Mouse (Mus musculus): ENCODE results near the gene Rnf220.

Rnf220 gene

GRCm38 (mm10) chr4:117291696-117292095, 205.2 kb downstream of the Rnf220 start:
- DNase-seq: no peak

- DNase-seq: peak; percentile 76
These were observed 207.7 kb downstream of the Rnf220 start for GRCm38 (mm10) chr4:117288927-117289801.

- no peak for DNase-seq
These were observed 208.4 kb downstream of the Rnf220 start for GRCm38 (mm10) chr4:117288277-117288926.

GRCm38 (mm10) chr4:117284363-117284762, 212.5 kb downstream of the Rnf220 start:
- DNase-seq: no peak

GRCm38 (mm10) chr4:117283271-117284191, 213.3 kb downstream of the Rnf220 start:
- no peak for DNase-seq

- DNase-seq: no peak
These were observed 215.6 kb downstream of the Rnf220 start for GRCm38 (mm10) chr4:117281090-117281845.

GRCm38 (mm10) chr4:117280397-117280930, 216.4 kb downstream of the Rnf220 start:
- DNase-seq: no peak

- DNase-seq: no peak
These were observed 217.6 kb downstream of the Rnf220 start for GRCm38 (mm10) chr4:117279253-117279642.

GRCm38 (mm10) chr4:117278381-117279252, 218.2 kb downstream of the Rnf220 start:
- no peak for DNase-seq

GRCm38 (mm10) chr4:117277687-117278086, 219.2 kb downstream of the Rnf220 start:
- no peak for DNase-seq

GRCm38 (mm10) chr4:117277021-117277420, 219.8 kb downstream of the Rnf220 start:
- DNase-seq: no peak

GRCm38 (mm10) chr4:117276281-117276711, 220.6 kb downstream of the Rnf220 start:
- no peak for DNase-seq

- DNase-seq: no peak
These were observed 222.1 kb downstream of the Rnf220 start for GRCm38 (mm10) chr4:117274720-117275119.

- no peak for DNase-seq
These were observed 224.4 kb downstream of the Rnf220 start for GRCm38 (mm10) chr4:117272459-117272858.

GRCm38 (mm10) chr4:117270278-117270677, 226.6 kb downstream of the Rnf220 start:
- peak; percentile 50 for DNase-seq

- DNase-seq: no peak
These were observed 228.9 kb downstream of the Rnf220 start for GRCm38 (mm10) chr4:117267831-117268437.

- peak; percentile 62 for DNase-seq
These were observed 229.6 kb downstream of the Rnf220 start for GRCm38 (mm10) chr4:117267284-117267683.

GRCm38 (mm10) chr4:117262987-117263386, 233.9 kb downstream of the Rnf220 start:
- DNase-seq: no peak

GRCm38 (mm10) chr4:117262101-117262913, 234.5 kb downstream of the Rnf220 start:
- no peak for DNase-seq

GRCm38 (mm10) chr4:117261222-117261621, 235.6 kb downstream of the Rnf220 start:
- no peak for DNase-seq
